ENCODE assay signal across 9 mouse cellular contexts in the genomic region with DNA sequence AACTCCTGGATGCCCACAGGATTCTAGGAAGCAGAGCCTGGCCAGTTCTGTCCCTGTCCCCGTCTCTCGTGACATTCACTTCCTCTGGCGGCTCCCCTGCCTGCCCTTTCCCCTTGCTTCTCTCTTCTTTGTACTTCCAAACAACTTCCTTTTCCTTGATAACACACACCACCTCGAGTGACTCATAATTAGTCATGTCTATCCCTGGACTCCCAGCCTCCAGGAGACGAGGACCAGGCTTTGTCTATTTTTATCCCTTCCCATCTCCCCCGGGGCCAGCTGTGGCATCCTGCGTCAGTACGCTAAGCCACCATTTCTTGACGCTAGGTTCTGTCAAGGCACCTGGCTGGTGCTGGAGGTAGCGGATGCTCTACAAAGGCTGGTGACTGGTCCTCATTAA. TPM values are rescaled to one million over a fixed set of nuclear protein-coding genes. Genes with fewer than 3 reads are reported as not detected.
DNase-seq lines count a peak whose midpoint lies in the region; ATAC-seq lines count a peak whose summit lies in the region.
"Had no signal": no experiment of that assay in that cellular context is flagged by ENCODE, and none has a peak within 500 bp of the region (broad histone marks: within the 10 kb centered on the region; RNA-seq: fewer than 3 reads in every experiment).

No protein-coding gene starts in this region.

- H3K9me3 ChIP-seq in heart, embryonic 14.5 days (ENCODE audit: control insufficient read depth, low read length) = no peaks in the 10 kb centered on the region
- H3K9me3 ChIP-seq in limb, embryonic 10.5 days (replicated peaks) = no peaks in the 10 kb centered on the region
- no peaks in the 10 kb centered on the region for H3K9me3 ChIP-seq in midbrain, embryonic 11.5 days (ENCODE audit: control insufficient read depth, low read length)
- H3K9me3 ChIP-seq: hindbrain, embryonic 15.5 days had no signal

- DNase-seq in left cerebral cortex, adult 18-20 months (ENCODE audit: low spot score in 2 of 2) = peak; percentile 47 to 49
- DNase-seq in left cerebral cortex, postnatal 14 days (ENCODE audit: low spot score in 2 of 2) = no peak
- DNase-seq in adrenal gland, adult 18-20 months (ENCODE audit: low spot score in 2 of 2) = peak; percentile 39 to 53
- DNase-seq in limb, embryonic 10.5 days (ENCODE audit: low spot score) = no peak
- no peak for DNase-seq in testis, postnatal 14 days (ENCODE audit: low spot score)
- DNase-seq in midbrain, embryonic 11.5 days (ENCODE audit: low spot score, missing footprints) = no peak
- no peak for DNase-seq in spleen, postnatal 36 days (ENCODE audit: low spot score in 2 of 2)

- no peak overlapping the region for H3K4me3 ChIP-seq in heart, embryonic 14.5 days (ENCODE audit: control insufficient read depth in 1 of 2, insufficient read depth in 1 of 2, low read depth in 1 of 2, low read length in 2 of 2)
- no peak overlapping the region for H3K4me3 ChIP-seq in limb, embryonic 10.5 days
- H3K4me3 ChIP-seq in midbrain, embryonic 11.5 days (ENCODE audit: low read depth, low read length) = no peak overlapping the region
- H3K4me3 ChIP-seq: hindbrain, embryonic 15.5 days had no signal

- peak overlapping the region; percentile 44 for H3K4me2 ChIP-seq in heart, embryonic 14.5 days (ENCODE audit: low read length)
- no peak overlapping the region for H3K4me2 ChIP-seq in midbrain, embryonic 11.5 days
- H3K4me2 ChIP-seq: hindbrain, embryonic 15.5 days had no signal

- ATAC-seq in heart, embryonic 14.5 days (ENCODE audit: insufficient number of reproducible peaks, insufficient read depth, low FRiP score, low read depth) = peak; percentile 49
- ATAC-seq in midbrain, embryonic 11.5 days (ENCODE audit: low FRiP score) = no peak

- no peak overlapping the region for H3K9ac ChIP-seq in heart, embryonic 14.5 days (ENCODE audit: low read length)
- no peak overlapping the region for H3K9ac ChIP-seq in midbrain, embryonic 11.5 days (ENCODE audit: low read length)
- H3K9ac ChIP-seq: hindbrain, embryonic 15.5 days had no signal

- intact Hi-C loops in left cerebral cortex, postnatal 14 days (cut with DNase I) = no loop called here

- peaks cover 13 to 16% of the 10 kb centered on the region in 2 experiments for H3K4me1 ChIP-seq in heart, embryonic 14.5 days (ENCODE audit: control insufficient read depth in 2 of 2, insufficient read depth in 2 of 2, low read length in 2 of 2)
- H3K4me1 ChIP-seq in limb, embryonic 10.5 days = peaks cover 37% of the 10 kb centered on the region
- H3K4me1 ChIP-seq in midbrain, embryonic 11.5 days (ENCODE audit: control insufficient read depth, insufficient read depth, low read length) = no peaks in the 10 kb centered on the region
- H3K4me1 ChIP-seq: hindbrain, embryonic 15.5 days had no signal

- no peaks in the 10 kb centered on the region for H3K27me3 ChIP-seq in heart, embryonic 14.5 days (ENCODE audit: control insufficient read depth, insufficient read depth, low read length)
- H3K27me3 ChIP-seq in limb, embryonic 10.5 days (ENCODE audit: low read depth, poor library complexity, severe bottlenecking) = no peaks in the 10 kb centered on the region
- no peaks in the 10 kb centered on the region for H3K27me3 ChIP-seq in midbrain, embryonic 11.5 days (ENCODE audit: control insufficient read depth, insufficient read depth, low read length)
- H3K27me3 ChIP-seq: hindbrain, embryonic 15.5 days had no signal

- no peaks in the 10 kb centered on the region for H3K36me3 ChIP-seq in heart, embryonic 14.5 days (ENCODE audit: control insufficient read depth, insufficient read depth, low read length)
- H3K36me3 ChIP-seq in limb, embryonic 10.5 days = 0 out of 2 replicates have a peak, but pooled peaks cover 4% of the 10 kb centered on the region
- H3K36me3 ChIP-seq in midbrain, embryonic 11.5 days (ENCODE audit: control insufficient read depth, insufficient read depth, low read length) = no peaks in the 10 kb centered on the region
- H3K36me3 ChIP-seq: hindbrain, embryonic 15.5 days had no signal

- whole genome bisulfite sequencing in heart, embryonic 14.5 days = 5% methylated on average over 10 of the region's 10 CpGs
- WGBS in limb, embryonic 10.5 days = 38% methylated on average over 10 of the region's 10 CpGs
- 60% methylated on average over 10 of the region's 10 CpGs for WGBS in midbrain, embryonic 11.5 days

- peak overlapping the region; percentile 50 to 74 for H3K27ac ChIP-seq in heart, embryonic 14.5 days (replicated peaks in 1 of 2; ENCODE audit: control insufficient read depth in 1 of 2, insufficient read depth in 1 of 2, low read depth in 2 of 2, low read length in 2 of 2)
- peak overlapping the region; percentile 46; the same call in 1 of the 2 replicates for H3K27ac ChIP-seq in limb, embryonic 10.5 days
- H3K27ac ChIP-seq in midbrain, embryonic 11.5 days (ENCODE audit: low read depth, low read length) = no peak overlapping the region
- H3K27ac ChIP-seq: hindbrain, embryonic 15.5 days had no signal

RNA-seq across cellular contexts. Expression of a gene that starts 15.9 kb away (rescaled TPM):
- total RNA-seq in left cerebral cortex, adult 18-20 months (2021) = 10 to 100 TPM; 53.2 to 58.9 TPM
- total RNA-seq in left cerebral cortex, postnatal 14 days (2021) = 10 to 100 TPM; 39.9 to 42.7 TPM
- 10 to 100 TPM; 16.7 to 18.2 TPM for total RNA-seq in adrenal gland, adult 18-20 months (2021)
- 6.4 and 7.4 TPM in 2 replicates for polyA plus RNA-seq in heart, embryonic 14.5 days (2014; fragmentation: Nextera tagmentation; extraction: Ambion mirVana)
- 3.6 and 4.3 TPM in 2 replicates for polyA plus RNA-seq in limb, embryonic 10.5 days (2016; fragmentation: Nextera tagmentation; extraction: Ambion mirVana)
- polyA plus RNA-seq in midbrain, embryonic 11.5 days (2014; fragmentation: Nextera tagmentation; extraction: Ambion mirVana) = 5.8 and 6.4 TPM in 2 replicates

RNA-seq across cellular contexts. Expression of a gene that starts 16.4 kb away (rescaled TPM):
- total RNA-seq in left cerebral cortex, adult 18-20 months (2021) = 10 to 100 TPM; 33.5 to 33.8 TPM
- 10 to 100 TPM; 33.1 to 39.8 TPM for total RNA-seq in left cerebral cortex, postnatal 14 days (2021)
- 10 to 100 TPM; 19.6 to 23.9 TPM for total RNA-seq in adrenal gland, adult 18-20 months (2021)
- polyA plus RNA-seq in heart, embryonic 14.5 days (2014; fragmentation: Nextera tagmentation; extraction: Ambion mirVana) = 53.1 and 54.7 TPM in 2 replicates
- 62.1 and 66.3 TPM in 2 replicates for polyA plus RNA-seq in limb, embryonic 10.5 days (2016; fragmentation: Nextera tagmentation; extraction: Ambion mirVana)
- polyA plus RNA-seq in midbrain, embryonic 11.5 days (2014; fragmentation: Nextera tagmentation; extraction: Ambion mirVana) = 72.7 and 76.2 TPM in 2 replicates

RNA-seq across cellular contexts. Expression of a gene that starts 36.1 kb away (rescaled TPM):
- not detected for total RNA-seq in left cerebral cortex, adult 18-20 months (2021)
- total RNA-seq in left cerebral cortex, postnatal 14 days (2021) = not detected
- not detected for total RNA-seq in adrenal gland, adult 18-20 months (2021)
- not detected in 2 replicates for polyA plus RNA-seq in heart, embryonic 14.5 days (2014; fragmentation: Nextera tagmentation; extraction: Ambion mirVana)
- polyA plus RNA-seq in limb, embryonic 10.5 days (2016; fragmentation: Nextera tagmentation; extraction: Ambion mirVana) = not detected in 2 replicates
- not detected in 2 replicates for polyA plus RNA-seq in midbrain, embryonic 11.5 days (2014; fragmentation: Nextera tagmentation; extraction: Ambion mirVana)

Comparison
In these comparisons a context has a peak if more than half of its experiments do, and no peak if none do; other contexts are left out.
1. DNase-seq: peak in left cerebral cortex, adult 18-20 months (2 of 2) and adrenal gland, adult 18-20 months (2 of 2); none in left cerebral cortex, postnatal 14 days (0 of 2), limb, embryonic 10.5 days (single experiment), testis, postnatal 14 days (single experiment), midbrain, embryonic 11.5 days (single experiment) and spleen, postnatal 36 days (0 of 2).